Mouse (Mus musculus) heart, adult 11 months (tissue): ENCODE measurements around the gene Ascl3.

Source experiments
- DNase-seq: peaks from one replicate; pipeline ENCODE4 v3.0.0; 2022

Gene Ascl3

DNA sequence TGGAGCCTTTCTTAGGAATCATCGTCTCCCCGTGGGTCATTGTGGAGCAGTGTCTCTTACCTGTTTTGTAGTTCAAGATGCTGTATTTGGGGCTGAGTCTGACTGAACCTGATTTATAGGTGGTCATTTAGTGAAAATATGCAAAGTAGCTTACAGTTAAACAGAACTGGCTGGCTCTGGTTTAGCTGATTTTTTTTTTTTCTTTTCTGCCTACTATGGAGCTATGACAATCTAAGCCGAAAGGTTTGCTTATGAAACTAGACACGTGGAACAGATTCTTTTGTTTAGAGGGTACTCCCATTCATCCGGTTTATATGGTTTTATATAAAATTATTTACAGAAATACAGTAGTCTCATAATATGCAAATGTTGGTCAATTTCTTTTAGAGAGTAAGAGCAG lies at the start of gene Ascl3:
TSS of gene Ascl3 (minus strand) at position 101 of the 400 bp plus-strand sequence.
- DNase-seq, result no peak

GRCm38 (mm10) chr7:109781087-109781469 lies 49.6 kb upstream of the Ascl3 start:
- no peak for DNase-seq

- no peak for DNase-seq
Observed at GRCm38 (mm10) chr7:109772251-109772650, 40.7 kb upstream of the Ascl3 start.

GRCm38 (mm10) chr7:109768699-109769383 lies 37.3 kb upstream of the Ascl3 start:
- no peak for DNase-seq

- peak; percentile 63 for DNase-seq
Observed at GRCm38 (mm10) chr7:109767575-109768350, 36.2 kb upstream of the Ascl3 start.

DNA sequence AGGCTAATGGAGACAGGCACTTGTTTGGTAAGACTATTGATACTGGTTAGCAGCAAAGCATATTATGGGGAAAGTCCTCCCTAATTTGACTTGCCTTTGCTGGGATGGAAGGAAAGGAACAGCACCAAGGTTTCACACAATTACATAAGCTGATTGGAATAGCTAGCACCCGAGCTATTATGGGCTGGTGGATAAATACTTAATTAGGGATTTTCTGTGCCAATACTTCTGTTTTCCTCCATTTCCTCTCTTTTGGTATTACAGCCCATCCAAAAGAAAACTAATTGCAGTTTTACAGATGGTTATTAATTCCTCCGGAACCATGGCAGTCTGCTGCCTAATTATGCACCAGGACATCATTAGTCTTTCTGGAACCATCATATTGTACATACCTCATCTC lies 32.5 kb upstream of the Ascl3 start:
- no peak for DNase-seq

DNA sequence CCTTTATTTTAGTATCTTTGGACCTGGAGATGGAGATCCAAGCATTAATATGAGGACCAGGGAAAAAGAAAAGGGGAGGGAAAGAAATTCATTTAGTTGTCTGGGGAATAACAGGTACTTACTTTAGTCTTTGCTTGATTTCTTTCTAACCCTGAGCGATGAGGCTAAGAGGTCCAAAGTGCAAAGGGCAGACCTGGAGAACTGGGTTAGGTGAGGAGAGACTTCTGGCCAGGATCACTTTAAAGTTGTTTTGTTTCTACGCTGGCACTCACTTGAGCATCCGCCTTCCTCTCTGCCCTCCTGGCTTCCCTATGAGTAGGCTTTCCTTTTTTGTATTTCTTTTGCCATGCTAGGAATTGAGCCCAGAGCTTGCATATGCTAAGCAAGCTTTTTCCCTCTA lies 24.8 kb upstream of the Ascl3 start:
- DNase-seq, result no peak

- DNase-seq, result no peak
Observed at GRCm38 (mm10) chr7:109754034-109754433, 22.5 kb upstream of the Ascl3 start.

DNA sequence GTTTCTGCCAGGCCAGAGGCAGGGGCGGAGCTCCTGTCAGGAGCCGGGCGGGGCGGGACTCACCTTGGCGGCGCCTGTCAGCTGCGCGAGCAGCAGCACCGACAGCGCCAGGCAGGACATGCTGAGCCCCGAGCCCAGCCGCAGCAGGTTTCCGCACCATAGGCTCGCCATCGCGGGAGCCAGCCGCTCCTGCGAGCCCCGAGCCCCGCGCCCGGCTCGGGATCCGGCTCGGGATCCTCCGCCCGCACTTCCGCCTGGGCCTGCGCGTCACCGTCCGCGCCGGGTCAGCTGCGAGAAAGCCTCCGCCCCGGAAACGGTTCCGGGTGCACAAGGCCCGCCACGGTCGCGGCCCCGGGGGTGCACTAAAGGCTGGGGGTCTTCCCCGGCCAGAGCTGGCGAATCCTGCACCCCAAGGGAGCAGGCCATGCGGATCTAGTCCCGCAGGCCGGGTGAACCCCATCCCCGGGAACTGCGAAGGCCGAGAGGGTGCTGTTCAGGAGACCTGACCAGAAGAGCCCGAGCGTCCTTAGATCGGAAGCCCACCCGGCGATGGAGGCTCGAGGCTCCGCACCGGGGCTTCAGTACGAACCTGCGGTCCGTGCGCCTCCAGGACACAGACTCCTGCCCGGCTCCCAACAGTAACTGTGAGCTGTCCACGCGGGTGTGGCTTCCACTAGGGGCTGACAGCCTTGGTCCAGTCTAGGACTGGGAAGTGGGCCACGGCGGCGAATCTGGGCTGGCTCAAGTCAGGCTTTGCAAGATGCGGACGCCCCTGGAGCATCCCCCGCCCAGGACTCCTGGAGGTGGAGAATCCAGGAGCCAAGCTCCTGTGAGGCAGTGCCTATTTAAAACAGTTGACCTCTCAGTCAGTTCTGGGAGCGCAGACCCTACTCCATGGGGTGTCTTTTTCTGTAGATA lies 20.7 kb upstream of the Ascl3 start, which contains the start of gene Tmem9b:
TSS of gene Tmem9b (minus strand) at position 868 of the 918 bp plus-strand sequence.
- peak; percentile 99 for DNase-seq

- peak; percentile 89 for DNase-seq
Observed at GRCm38 (mm10) chr7:109751427-109752007, 20.0 kb upstream of the Ascl3 start.

GRCm38 (mm10) chr7:109747747-109748146 lies 16.2 kb upstream of the Ascl3 start:
- DNase-seq, result no peak

DNA sequence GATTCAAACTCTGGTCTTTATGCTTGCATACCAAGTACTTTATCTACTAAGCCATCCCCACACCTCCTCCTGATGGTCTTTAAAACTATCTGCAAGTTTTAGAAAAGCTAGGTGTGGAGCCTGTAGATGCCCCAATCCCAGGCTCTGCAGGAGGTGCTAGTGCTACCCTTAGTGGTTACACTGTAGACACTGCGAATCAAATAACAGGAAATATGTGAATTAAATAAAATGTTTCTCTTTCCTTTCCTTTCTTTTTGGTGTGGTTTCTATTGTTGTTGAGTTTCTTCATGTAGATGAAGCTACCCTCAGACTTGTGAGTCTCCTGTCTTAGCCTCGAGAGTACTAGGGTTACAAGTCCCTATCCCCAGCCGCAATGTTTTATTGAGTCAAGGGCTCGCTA lies 10.2 kb upstream of the Ascl3 start:
- no peak for DNase-seq

DNA sequence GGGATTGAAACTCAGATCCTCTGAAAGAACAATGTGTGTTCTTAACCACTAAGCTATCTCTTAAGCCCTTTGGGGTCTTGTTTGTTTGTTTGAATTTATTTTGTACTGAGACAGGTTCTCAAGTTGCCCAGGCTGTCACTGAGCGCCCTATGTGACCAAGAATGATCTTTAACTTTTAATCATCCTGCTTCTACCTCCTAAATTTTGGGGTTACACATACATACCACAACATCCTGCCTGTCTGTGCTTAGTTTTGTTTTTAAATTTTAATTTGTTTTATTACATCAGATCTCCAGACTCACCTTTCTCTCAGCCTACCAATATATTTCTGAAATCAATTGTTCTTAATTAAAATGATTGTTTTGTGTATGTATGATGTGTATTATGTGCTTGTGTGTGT lies 9.5 kb upstream of the Ascl3 start:
- no peak for DNase-seq

- no peak for DNase-seq
Observed at GRCm38 (mm10) chr7:109739822-109740370, 8.4 kb upstream of the Ascl3 start.

GRCm38 (mm10) chr7:109734806-109735205 lies 3.3 kb upstream of the Ascl3 start:
- no peak for DNase-seq

DNA sequence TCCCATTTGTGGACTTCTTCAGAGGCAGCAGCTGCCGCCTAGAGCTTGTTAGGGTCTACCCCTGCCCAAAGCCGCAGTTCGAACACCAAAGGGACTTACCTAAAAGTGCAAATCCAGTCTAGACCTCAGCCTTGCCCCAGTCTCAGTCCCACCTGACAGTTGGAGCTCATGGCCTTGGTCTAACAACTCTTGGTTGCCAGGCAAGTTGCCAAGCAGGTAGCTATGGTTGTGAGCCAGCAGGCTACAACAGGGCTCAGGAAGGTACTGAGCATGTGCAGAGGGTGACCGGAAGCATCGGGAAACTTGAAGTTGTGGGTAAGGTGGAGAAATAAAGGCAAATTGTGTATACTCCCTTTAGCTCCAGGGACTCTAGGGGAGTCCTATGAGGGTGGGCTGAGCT lies 7.8 kb downstream of the Ascl3 start, which contains the start of gene BC051019:
TSS of gene BC051019 (minus strand) at position 154 of the 400 bp plus-strand sequence.
- peak; percentile 84 for DNase-seq

DNA sequence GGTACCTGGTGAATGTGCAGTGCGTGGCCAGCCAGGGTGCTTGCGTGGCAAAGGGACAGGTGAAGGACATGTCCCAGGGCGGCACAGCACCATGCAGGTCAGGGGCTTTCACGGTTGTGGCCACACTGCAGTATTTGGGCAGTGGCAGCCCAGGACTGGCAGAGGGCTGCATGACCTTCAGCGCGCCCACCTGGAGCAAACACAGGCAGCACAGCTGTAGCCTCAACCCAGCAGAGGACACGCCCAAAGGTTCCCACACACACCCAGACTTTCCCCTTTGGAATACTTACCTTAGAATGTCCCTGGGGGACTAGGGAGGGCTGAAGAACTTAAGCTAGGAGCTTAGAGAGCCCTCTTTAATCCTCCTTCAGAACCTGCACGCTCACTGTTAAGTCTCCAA lies 8.4 kb downstream of the Ascl3 start:
- no peak for DNase-seq

DNA sequence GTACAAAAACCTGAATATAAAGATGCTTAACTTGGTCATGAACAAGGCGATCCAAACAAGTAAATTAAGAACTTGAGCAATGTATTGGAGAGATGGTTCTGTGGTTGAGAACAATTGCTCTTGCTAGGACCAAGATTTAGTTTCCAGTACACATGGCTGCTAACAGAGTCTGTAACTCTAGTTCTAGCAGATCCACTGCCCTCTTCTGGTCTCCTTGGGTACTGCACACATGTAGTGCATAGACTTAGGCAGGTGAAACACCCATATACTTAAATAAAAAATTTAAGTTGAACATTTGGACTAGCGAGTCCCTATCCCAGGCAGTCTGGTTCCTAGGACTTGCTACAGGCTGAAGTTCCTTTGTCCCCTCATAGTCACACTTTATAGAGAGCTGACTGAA lies 8.9 kb downstream of the Ascl3 start:
- DNase-seq, result no peak

- DNase-seq, result no peak
Observed at GRCm38 (mm10) chr7:109719286-109719685, 12.2 kb downstream of the Ascl3 start.

DNA sequence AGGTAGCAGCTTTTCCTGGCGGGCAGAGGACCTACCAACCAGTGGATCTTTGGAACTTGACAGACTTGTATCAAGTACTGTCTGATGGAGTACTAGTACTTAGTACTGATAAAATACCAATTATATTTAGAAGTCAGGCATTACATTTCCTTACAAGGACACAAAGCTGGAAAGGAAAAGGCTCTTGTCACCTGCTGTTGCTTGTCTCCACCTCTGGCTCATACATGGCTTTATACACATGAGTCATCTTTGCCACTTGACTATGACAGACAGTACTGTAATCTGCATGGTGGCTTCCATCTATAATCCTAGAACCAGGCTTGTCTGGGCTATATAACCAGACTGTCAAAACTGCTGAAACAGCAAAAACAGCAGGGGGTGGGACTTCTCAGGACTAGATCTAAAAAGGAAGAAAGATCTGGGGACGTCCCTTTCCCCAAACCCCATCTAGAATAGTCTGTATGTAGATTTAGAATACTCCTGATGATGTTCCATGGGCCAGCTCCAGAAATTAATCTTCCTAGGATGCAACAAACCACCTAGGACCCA lies 18.0 kb downstream of the Ascl3 start:
- DNase-seq, result no peak

GRCm38 (mm10) chr7:109712198-109712597 lies 19.3 kb downstream of the Ascl3 start:
- no peak for DNase-seq

- peak; percentile 86 for DNase-seq
Observed at GRCm38 (mm10) chr7:109710069-109710468, 21.5 kb downstream of the Ascl3 start.
